Mouse (Mus musculus) heart, embryonic 12.5 days (tissue): Measurements from ENCODE around the gene Jup. TPM values are rescaled to one million over a fixed set of nuclear protein-coding genes. Genes with fewer than 3 reads are reported as not detected.
A peak's percentile ranks its signal among the peaks of the same experiment; 100 is the strongest.

Experiments used
- ATAC-seq: fragments of 200-750 bp; cut with Nextera tagmentation; 2 replicates; pipeline ENCODE4 v1.8.0; 2017; ENCODE audit warnings: moderate TSS enrichment, moderate library complexity; ENCODE audit not compliant: insufficient number of reproducible peaks, low FRiP score
- H3K27ac ChIP-seq: fragments of 300-500 bp; sonication (generic); 2 replicates; pipeline ENCODE4 v1.5.1; 2016; ENCODE audit warnings: mild to moderate bottlenecking, moderate library complexity; ENCODE audit not compliant: poor library complexity, severe bottlenecking
- H3K27me3 ChIP-seq: fragments of 300-500 bp; sonication (generic); replicated peaks from 2 replicates; pipeline ENCODE4 v1.6.1; 2016; ENCODE audit warnings: mild to moderate bottlenecking, moderate library complexity
- H3K36me3 ChIP-seq: fragments of 300-500 bp; sonication (generic); 2 replicates; pipeline ENCODE4 v1.6.1; 2016; ENCODE audit warnings: mild to moderate bottlenecking, moderate library complexity
- H3K4me1 ChIP-seq: fragments of 300-500 bp; sonication (generic); replicated peaks from 2 replicates; pipeline ENCODE4 v1.6.1; 2016; ENCODE audit warnings: mild to moderate bottlenecking
- H3K4me2 ChIP-seq: fragments of 300-500 bp; sonication (generic); 2 replicates; pipeline ENCODE4 v1.6.1; 2016; ENCODE audit warnings: mild to moderate bottlenecking, moderate library complexity
- H3K4me3 ChIP-seq: fragments of 300-500 bp; sonication (generic); 2 replicates; pipeline ENCODE4 v1.5.1; 2016; ENCODE audit warnings: mild to moderate bottlenecking
- H3K9ac ChIP-seq: fragments of 300-500 bp; sonication (generic); 2 replicates; pipeline ENCODE4 v1.6.1; 2016; ENCODE audit warnings: mild to moderate bottlenecking, moderate library complexity
- H3K9me3 ChIP-seq: fragments of 300-500 bp; sonication (generic); replicated peaks from 2 replicates; pipeline ENCODE4 v1.6.1; 2016; ENCODE audit warnings: mild to moderate bottlenecking, moderate library complexity
- WGBS: fragments of 180-500 bp; shearing (Covaris S2); methylation state at CpG from one replicate; pipeline ENCODE4 v1.1.7; 2016; 5-methylcytosine and 5-hydroxymethylcytosine counted together
- polyA plus RNA-seq: library from polyadenylated mRNA; unstranded; fragments of >200 nt; fragmentation: Nextera tagmentation; extraction: Ambion mirVana; gene quantifications from 2 replicates; pipeline ENCODE4 v1.2.1, GENCODE M21; 2016

The Jup gene
- polyA plus RNA-seq, 1 experiment from 2014 or later = 107 TPM

GRCm38 (mm10) chr11:100425851-100426250 is 28.3 kb upstream of the Jup start:
- H3K36me3 ChIP-seq = peaks cover 57% of the 10 kb centered on the region
- H3K4me1 ChIP-seq = peaks cover 42% of the 10 kb centered on the region
- H3K4me2 ChIP-seq = no peak overlapping the region
- no peaks in the 10 kb centered on the region for H3K27me3 ChIP-seq
- no peaks in the 10 kb centered on the region for H3K9me3 ChIP-seq
- peak; percentile 48; the same call in 1 of the 2 replicates for ATAC-seq
- no peak overlapping the region for H3K4me3 ChIP-seq
- 9% methylated on average over 7 of the region's 7 CpGs for WGBS
- H3K27ac ChIP-seq = no peak overlapping the region
- 0 out of 2 replicates have a peak overlapping the region, but pooled peaks have one; percentile 27 for H3K9ac ChIP-seq

DNA sequence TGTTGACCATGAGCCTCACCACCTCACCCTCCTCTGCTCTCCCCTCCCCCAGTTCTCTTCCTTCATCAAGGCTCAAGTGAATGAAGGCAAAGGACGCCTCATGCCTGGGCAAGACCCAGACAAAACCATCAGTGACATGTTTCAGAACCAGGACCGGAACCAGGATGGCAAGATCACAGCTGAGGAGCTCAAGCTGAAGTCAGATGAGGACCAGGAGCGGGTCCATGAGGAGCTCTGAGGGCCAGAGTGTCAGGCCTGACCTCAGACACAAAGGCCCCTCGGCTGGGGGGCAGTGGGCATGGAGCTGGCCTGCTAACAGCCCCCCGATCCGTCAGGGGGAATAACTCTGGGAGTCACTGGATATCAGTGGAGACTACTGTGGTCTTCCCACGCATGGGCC is 26.3 kb upstream of the Jup start:
- 93% methylated on average over 7 of the region's 7 CpGs for WGBS
- Histone ChIP-seq H3K9ac (no peak overlapping the region), H3K4me3 (no peak overlapping the region), H3K27me3 (no peaks in the 10 kb centered on the region), H3K4me2 (no peak overlapping the region), H3K4me1 (peaks cover 22% of the 10 kb centered on the region), H3K36me3 (peaks cover 52% of the 10 kb centered on the region), H3K27ac (no peak overlapping the region), H3K9me3 (no peaks in the 10 kb centered on the region)
- ATAC-seq = no peak

DNA sequence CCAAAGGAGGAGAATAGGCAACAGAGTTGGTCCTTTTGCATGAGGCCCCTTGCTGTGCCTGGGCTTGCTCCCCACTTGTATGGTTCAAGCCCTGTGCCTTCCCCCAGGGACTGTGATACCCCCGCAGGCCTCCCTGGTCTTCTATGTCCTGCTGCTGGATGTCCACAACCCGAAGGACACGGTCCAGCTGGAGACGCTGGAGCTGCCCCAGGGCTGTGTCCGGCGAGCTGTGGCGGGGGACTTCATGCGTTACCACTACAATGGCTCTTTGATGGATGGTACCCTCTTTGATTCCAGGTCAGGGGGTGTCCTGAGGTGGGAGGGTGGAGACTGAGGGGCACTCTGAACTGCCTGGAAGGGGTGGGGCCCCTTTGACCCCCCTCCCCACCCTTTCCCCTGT is 24.0 kb upstream of the Jup start:
- Histone ChIP-seq H3K27ac (no peak overlapping the region), H3K9me3 (no peaks in the 10 kb centered on the region), H3K4me2 (no peak overlapping the region), H3K9ac (no peak overlapping the region), H3K36me3 (peaks cover 52% of the 10 kb centered on the region), H3K4me1 (peaks cover 25% of the 10 kb centered on the region), H3K4me3 (no peak overlapping the region), H3K27me3 (no peaks in the 10 kb centered on the region)
- WGBS = 81% methylated on average over 8 of the region's 8 CpGs
- no peak for ATAC-seq

GRCm38 (mm10) chr11:100414914-100415822 is 17.6 kb upstream of the Jup start, which contains the start of gene Fkbp10:
Gene Fkbp10 (plus strand): TSS chr11:100415697.
- no peaks in the 10 kb centered on the region for H3K27me3 ChIP-seq
- H3K4me3 ChIP-seq = peak within 1 kb of the TSS; percentile 76
- H3K36me3 ChIP-seq = peaks cover 20% of the 10 kb centered on the region
- peak within 1 kb of the TSS; percentile 90 for H3K9ac ChIP-seq
- H3K9me3 ChIP-seq = no peaks in the 10 kb centered on the region
- under 1% methylated on average over 31 of the region's 31 CpGs for WGBS
- H3K27ac ChIP-seq = peak within 1 kb of the TSS; percentile 94
- peaks cover 42% of the 10 kb centered on the region for H3K4me1 ChIP-seq
- ATAC-seq = peak; percentile 59
- peak within 1 kb of the TSS; percentile 82 for H3K4me2 ChIP-seq

DNA sequence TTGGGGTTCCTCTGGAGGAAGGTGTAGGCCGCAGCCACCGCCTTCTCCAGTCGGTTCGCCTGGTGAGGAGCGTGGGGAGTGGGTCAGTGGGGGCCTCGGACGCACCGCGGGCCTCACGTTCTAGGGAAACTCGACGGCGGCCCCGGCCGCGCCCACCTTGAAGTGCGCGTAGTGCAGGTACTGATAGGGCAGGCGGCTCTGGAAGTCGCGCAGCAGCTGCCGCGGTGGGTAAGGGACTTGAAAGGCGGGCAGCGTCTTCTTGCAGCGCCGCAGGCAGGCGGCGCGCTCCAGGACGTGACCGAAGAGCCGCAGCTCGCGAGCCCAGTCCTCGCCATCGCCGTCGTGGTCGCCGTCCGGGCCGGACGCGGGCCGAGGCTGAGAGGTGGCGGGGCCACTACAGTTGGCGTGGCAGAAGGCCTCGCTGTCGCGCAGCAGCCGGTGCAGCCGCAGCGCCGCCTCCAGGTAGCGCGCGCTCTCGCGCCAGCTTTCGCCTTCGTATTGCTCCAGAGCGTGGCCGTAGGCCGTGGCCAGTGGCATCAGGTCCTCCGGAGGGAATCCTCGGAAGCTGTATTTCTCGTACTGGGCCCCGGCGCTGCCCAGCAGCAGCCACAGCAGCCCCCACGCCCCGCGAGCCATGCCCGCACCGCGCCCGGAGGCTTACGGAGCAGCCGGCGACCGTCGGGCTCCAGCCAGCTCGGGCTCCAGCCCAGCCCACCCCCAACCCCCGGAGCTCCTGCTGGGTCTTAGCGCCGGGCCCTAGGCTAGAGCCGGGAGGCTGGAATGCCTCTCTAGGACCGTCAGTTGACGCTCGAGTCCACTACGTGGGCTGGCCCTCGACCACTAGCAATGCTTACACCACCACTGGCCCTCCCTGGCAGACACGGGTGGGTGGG is 16.7 kb upstream of the Jup start, which contains the start of gene P3h4:
Gene P3h4, minus strand, starts transcription at position 816 of the 893 bp plus-strand sequence.
- Histone ChIP-seq H3K4me1 (peaks cover 42% of the 10 kb centered on the region), H3K4me2 (peak within 1 kb of the TSS; percentile 82), H3K27ac (peak within 1 kb of the TSS; percentile 94), H3K4me3 (peak within 1 kb of the TSS; percentile 76), H3K36me3 (peaks cover 25% of the 10 kb centered on the region), H3K9ac (peak within 1 kb of the TSS; percentile 90), H3K9me3 (no peaks in the 10 kb centered on the region), H3K27me3 (no peaks in the 10 kb centered on the region)
- WGBS = 1% methylated on average over 91 of the region's 93 CpGs
- ATAC-seq = peak; percentile 92

GRCm38 (mm10) chr11:100413541-100413940 is 16.0 kb upstream of the Jup start:
- H3K4me1 ChIP-seq = peaks cover 42% of the 10 kb centered on the region
- H3K36me3 ChIP-seq = peaks cover 32% of the 10 kb centered on the region
- H3K27ac ChIP-seq = peak overlapping the region; percentile 94; the same call in 1 of the 2 replicates
- H3K9ac ChIP-seq = peak overlapping the region; percentile 90
- H3K9me3 ChIP-seq = no peaks in the 10 kb centered on the region
- peak overlapping the region; percentile 82 for H3K4me2 ChIP-seq
- WGBS = 57% methylated on average over 11 of the region's 11 CpGs
- ATAC-seq = no peak
- H3K27me3 ChIP-seq = no peaks in the 10 kb centered on the region
- peak overlapping the region; percentile 76 for H3K4me3 ChIP-seq

DNA sequence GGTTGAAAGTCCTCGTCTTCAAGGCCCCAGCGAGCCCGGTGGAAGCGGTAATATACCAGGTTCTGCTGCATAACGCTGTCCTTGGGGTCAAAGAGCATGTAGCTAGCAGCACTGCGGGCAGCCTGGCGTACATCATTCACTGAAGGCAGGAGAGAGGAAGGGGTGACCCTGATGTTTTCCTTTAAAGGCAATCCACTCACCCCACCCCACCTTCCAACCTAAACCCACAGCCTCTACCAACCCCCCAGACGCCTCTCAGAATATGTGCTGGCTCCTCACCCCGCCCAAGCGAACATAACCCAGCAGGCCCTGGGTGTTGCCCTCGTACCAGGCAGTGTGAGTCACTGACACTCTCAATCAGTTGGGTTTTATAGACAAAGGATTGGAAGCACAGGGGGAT is 14.2 kb upstream of the Jup start:
- H3K4me2 ChIP-seq = peak overlapping the region; percentile 82
- no peak for ATAC-seq
- peak overlapping the region; percentile 90; the same call in 1 of the 2 replicates for H3K9ac ChIP-seq
- peaks cover 36% of the 10 kb centered on the region for H3K36me3 ChIP-seq
- no peaks in the 10 kb centered on the region for H3K9me3 ChIP-seq
- 0 out of 2 replicates have a peak overlapping the region, but pooled peaks have one; percentile 4 for H3K27ac ChIP-seq
- 49% methylated on average over 11 of the region's 11 CpGs for WGBS
- no peaks in the 10 kb centered on the region for H3K27me3 ChIP-seq
- H3K4me1 ChIP-seq = peaks cover 38% of the 10 kb centered on the region
- peak overlapping the region; percentile 76; the same call in 1 of the 2 replicates for H3K4me3 ChIP-seq

GRCm38 (mm10) chr11:100409686-100410085 is 12.1 kb upstream of the Jup start:
- Histone ChIP-seq H3K36me3 (peaks cover 36% of the 10 kb centered on the region), H3K27me3 (no peaks in the 10 kb centered on the region), H3K27ac (no peak overlapping the region), H3K4me3 (no peak overlapping the region), H3K4me1 (peaks cover 36% of the 10 kb centered on the region), H3K9ac (no peak overlapping the region), H3K9me3 (no peaks in the 10 kb centered on the region), H3K4me2 (no peak overlapping the region)
- WGBS = 73% methylated on average over 3 of the region's 3 CpGs
- no peak for ATAC-seq

- Histone ChIP-seq H3K4me3 (no peak overlapping the region), H3K9me3 (no peaks in the 10 kb centered on the region), H3K27ac (no peak overlapping the region), H3K9ac (no peak overlapping the region), H3K4me2 (no peak overlapping the region), H3K4me1 (peaks cover 43% of the 10 kb centered on the region), H3K27me3 (no peaks in the 10 kb centered on the region), H3K36me3 (peaks cover 36% of the 10 kb centered on the region)
- 87% methylated on average over 12 of the region's 12 CpGs for WGBS
- ATAC-seq = no peak
These were observed 11.4 kb upstream of the Jup start for GRCm38 (mm10) chr11:100408835-100409462.

- ATAC-seq = no peak
- Histone ChIP-seq H3K9ac (no peak overlapping the region), H3K4me1 (peaks cover 44% of the 10 kb centered on the region), H3K4me3 (no peak overlapping the region), H3K27ac (no peak overlapping the region), H3K9me3 (no peaks in the 10 kb centered on the region), H3K4me2 (no peak overlapping the region), H3K36me3 (peaks cover 36% of the 10 kb centered on the region), H3K27me3 (no peaks in the 10 kb centered on the region)
- 38% methylated on average over 10 of the region's 10 CpGs for whole genome bisulfite sequencing
These were observed 10.7 kb upstream of the Jup start for GRCm38 (mm10) chr11:100408076-100408834.
